21 mouse cellular contexts compared by ENCODE assay signal in the genomic region with DNA sequence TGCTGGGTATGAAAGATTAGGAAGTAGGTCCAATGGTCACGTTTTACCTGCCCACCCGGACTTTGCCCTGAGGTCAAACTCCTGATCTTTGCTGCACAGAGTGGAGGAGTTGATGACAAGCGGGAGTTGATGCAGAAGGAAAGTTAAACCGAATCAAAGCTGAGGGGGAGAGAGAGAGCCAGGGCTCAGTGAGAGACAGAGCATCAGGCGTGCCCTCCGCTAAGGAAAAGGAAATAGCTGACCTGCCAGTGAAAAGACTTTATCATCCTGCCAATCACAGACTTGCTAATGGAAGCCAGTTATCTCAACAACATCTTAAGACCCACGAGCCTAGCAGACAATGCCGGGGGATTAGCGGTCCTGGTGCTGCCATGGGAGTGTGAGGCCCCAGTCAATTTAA. TPM values are rescaled to one million over a fixed set of nuclear protein-coding genes. Genes with fewer than 3 reads are reported as not detected.
DNase-seq lines count a peak whose midpoint lies in the region; ATAC-seq lines count a peak whose summit lies in the region.
"Had no signal": no experiment of that assay in that cellular context is flagged by ENCODE, and none has a peak within 500 bp of the region (broad histone marks: within the 10 kb centered on the region; RNA-seq: fewer than 3 reads in every experiment).

No protein-coding gene starts in this region.

- H3K9me3 ChIP-seq in kidney, embryonic 14.5 days (ENCODE audit: control insufficient read depth, low read length): no peaks in the 10 kb centered on the region
- H3K9me3 ChIP-seq: G1E; lung, embryonic 15.5 days had no signal

- H3K27me3 ChIP-seq in kidney, embryonic 14.5 days (ENCODE audit: control insufficient read depth, insufficient read depth, low read length): no peaks in the 10 kb centered on the region
- H3K27me3 ChIP-seq: lung, embryonic 15.5 days had no signal

- DNase-seq in kidney, adult 11 months: peak; percentile 68
- peak; percentile 76 for DNase-seq in embryo, embryonic 10 days (ENCODE audit: low spot score)
- peak; percentile 58 for DNase-seq in embryo, embryonic 9.5 days (ENCODE audit: extremely low spot score)
- peak; percentile 62 to 83 for DNase-seq in kidney, postnatal 36 days
- no peak for DNase-seq in layer of hippocampus, postnatal 25 days (ENCODE audit: extremely low spot score in 1 of 2, low spot score in 1 of 2)
- DNase-seq in ovary, postnatal 14 days (ENCODE audit: low spot score): no peak
- DNase-seq: adrenal gland, adult 2 months; cerebellum, adult 18-20 months; gastrocnemius, postnatal 14 days; heart, postnatal 36 days; layer of hippocampus, adult 9-11 months; liver; thymus, postnatal 4 days had no signal

- no peaks in the 10 kb centered on the region for H3K4me1 ChIP-seq in kidney, embryonic 14.5 days (ENCODE audit: control insufficient read depth, insufficient read depth, low read length)
- H3K4me1 ChIP-seq: lung, embryonic 15.5 days had no signal

- H3K36me3 ChIP-seq in kidney, embryonic 14.5 days (ENCODE audit: control insufficient read depth, insufficient read depth, low read length): no peaks in the 10 kb centered on the region
- H3K36me3 ChIP-seq: lung, embryonic 15.5 days had no signal

- no peak overlapping the region for H3K4me2 ChIP-seq in kidney, embryonic 14.5 days (replicated peaks; ENCODE audit: low read depth, low read length)
- H3K4me2 ChIP-seq: heart, embryonic 11.5 days; lung, embryonic 15.5 days had no signal

- H3K9ac ChIP-seq in kidney, embryonic 14.5 days (ENCODE audit: low read depth, low read length): no peak overlapping the region
- H3K9ac ChIP-seq: lung, embryonic 15.5 days had no signal

- no peak for ATAC-seq in kidney, embryonic 14.5 days (ENCODE audit: low FRiP score, low TSS enrichment)
- ATAC-seq: inflammation-experienced regulatory T-cells, adult 6 months had no signal

- H3K27ac ChIP-seq in kidney, embryonic 14.5 days (ENCODE audit: low read depth, low read length): no peak overlapping the region
- H3K27ac ChIP-seq: lung, embryonic 15.5 days had no signal

- no peak overlapping the region for H3K4me3 ChIP-seq in kidney, embryonic 14.5 days (ENCODE audit: low read length)
- H3K4me3 ChIP-seq: lung, embryonic 15.5 days had no signal

- WGBS in kidney, embryonic 14.5 days: 10% methylated on average over 9 of the region's 9 CpGs

RNA-seq across cellular contexts. Expression of a gene that starts 28.9 kb away (rescaled TPM):
- polyA plus RNA-seq in kidney, embryonic 14.5 days (2014; fragmentation: Nextera tagmentation; extraction: Ambion mirVana): not detected in 2 replicates
- under 1 TPM; 0.15 to 0.28 TPM for total RNA-seq in layer of hippocampus, postnatal 25 days (2021)
- total RNA-seq: adrenal gland, adult 2 months; common myeloid progenitor, adult 5-6 weeks; gastrocnemius, postnatal 14 days; heart, postnatal 36 days; megakaryocyte progenitor cell, adult 5-6 weeks had no signal
- polyA plus RNA-seq: adrenal gland, adult 2 months; frontal cortex, adult 2 months; heart, embryonic 11.5 days; inflammation-experienced regulatory T-cells, adult 6 months; lung, embryonic 15.5 days had no signal

RNA-seq across cellular contexts. Expression of a gene that starts 41.2 kb away (rescaled TPM):
- polyA plus RNA-seq in kidney, embryonic 14.5 days (2014; fragmentation: Nextera tagmentation; extraction: Ambion mirVana): 2.3 and 3.5 TPM in 2 replicates
- under 1 TPM; 0.26 to 0.86 TPM for total RNA-seq in layer of hippocampus, postnatal 25 days (2021)
- total RNA-seq: common myeloid progenitor, adult 5-6 weeks; heart, postnatal 36 days had no signal
- polyA plus RNA-seq: adrenal gland, adult 2 months; inflammation-experienced regulatory T-cells, adult 6 months had no signal

Comparison
In these comparisons a context has a peak if more than half of its experiments do, and no peak if none do; other contexts are left out.
1. DNase-seq: peak in kidney, adult 11 months (single experiment), embryo, embryonic 10 days (single experiment), embryo, embryonic 9.5 days (single experiment) and kidney, postnatal 36 days (2 of 2); none in layer of hippocampus, postnatal 25 days (0 of 2) and ovary, postnatal 14 days (single experiment).